Mouse (Mus musculus): ENCODE data around the gene Ank2.

Gene Ank2

DNA sequence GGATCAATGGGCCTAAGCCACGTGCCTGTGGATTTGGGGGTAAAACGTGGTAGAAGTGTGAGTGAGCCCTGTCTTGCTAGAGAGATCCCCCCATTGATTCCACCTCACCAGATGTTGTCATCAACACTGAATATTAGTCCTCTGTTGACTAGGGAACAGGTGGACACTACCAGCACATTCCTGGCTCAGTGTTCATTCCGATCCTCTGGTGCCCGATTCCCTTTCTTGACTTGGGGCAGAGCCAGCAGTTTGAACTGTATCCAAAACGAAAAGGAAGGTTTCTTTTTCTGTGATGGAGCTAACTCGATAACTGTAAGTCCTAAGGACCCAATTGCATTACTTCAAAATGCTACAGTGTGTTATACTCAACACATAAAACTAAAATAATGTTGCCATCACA, 382.9 kb downstream of the Ank2 start:
- DNase-seq (ENCODE audit: low spot score) = no peak

DNA sequence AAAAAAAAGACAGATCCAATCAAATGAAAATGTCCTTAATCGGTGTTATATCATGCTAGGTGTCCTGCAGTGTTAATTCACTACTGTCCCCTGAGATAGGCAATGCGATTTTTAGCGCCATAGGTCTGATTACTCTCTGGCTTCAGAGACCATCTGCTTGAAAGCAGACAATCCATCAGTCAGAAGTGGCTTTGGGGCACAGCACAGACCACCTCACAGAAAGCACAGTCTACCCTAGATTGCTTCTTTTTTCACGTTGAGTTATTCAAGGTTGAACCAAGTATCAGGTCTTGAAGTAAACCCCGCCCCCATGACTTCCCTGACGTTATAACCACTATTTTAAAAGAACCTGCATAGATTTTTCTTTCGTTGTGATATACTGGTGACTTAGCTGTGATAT, 385.9 kb downstream of the Ank2 start:
- DNase-seq (ENCODE audit: low spot score) = no peak

- no peak for DNase-seq (ENCODE audit: low spot score)
Measured at GRCm38 (mm10) chr3:127109413-127109812, 389.7 kb downstream of the Ank2 start.

- no peak for DNase-seq (ENCODE audit: low spot score)
Measured at GRCm38 (mm10) chr3:127108481-127108880, 390.7 kb downstream of the Ank2 start.

DNA sequence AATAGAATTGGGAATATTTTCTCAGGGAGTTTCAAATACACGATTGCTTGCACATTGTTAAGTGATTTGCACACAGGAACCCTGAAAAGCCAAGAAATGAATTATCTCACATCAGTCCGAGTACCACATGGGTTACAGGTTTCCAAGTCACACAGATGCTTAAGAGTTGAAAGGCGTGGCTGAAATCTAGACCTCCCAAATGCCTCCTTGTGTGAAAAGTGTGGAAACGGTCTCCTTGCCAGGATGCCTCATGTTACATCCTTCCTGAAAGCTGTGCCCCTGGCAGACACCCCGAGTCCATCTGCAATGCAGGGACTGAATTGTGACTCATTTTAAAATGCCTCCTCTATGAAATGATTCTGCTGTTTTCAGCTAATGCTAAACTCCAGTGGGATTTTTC, 391.9 kb downstream of the Ank2 start:
- DNase-seq (ENCODE audit: low spot score) = no peak

GRCm38 (mm10) chr3:127101326-127101725, 397.8 kb downstream of the Ank2 start:
- no peak for DNase-seq (ENCODE audit: low spot score)

DNA sequence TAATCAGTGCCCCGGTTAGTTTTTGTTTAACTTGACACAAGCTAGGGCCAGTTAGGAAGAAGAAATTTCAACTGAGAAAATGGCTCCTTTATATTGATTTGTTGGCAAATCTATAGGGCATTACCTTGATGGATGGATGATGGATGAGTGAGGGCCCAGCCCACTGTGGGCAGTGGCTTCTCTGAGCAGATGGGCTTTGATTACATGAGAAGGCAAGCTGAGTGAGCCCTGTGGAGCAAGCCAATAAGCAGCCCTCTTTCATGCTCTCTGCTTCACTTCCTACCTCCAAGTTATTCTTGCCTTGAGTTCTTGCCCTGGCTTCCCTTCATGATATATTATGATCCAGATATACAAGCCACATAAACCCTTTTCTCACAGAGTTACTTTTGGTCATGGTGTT, 401.4 kb downstream of the Ank2 start:
- no peak for DNase-seq (ENCODE audit: low spot score)

DNA sequence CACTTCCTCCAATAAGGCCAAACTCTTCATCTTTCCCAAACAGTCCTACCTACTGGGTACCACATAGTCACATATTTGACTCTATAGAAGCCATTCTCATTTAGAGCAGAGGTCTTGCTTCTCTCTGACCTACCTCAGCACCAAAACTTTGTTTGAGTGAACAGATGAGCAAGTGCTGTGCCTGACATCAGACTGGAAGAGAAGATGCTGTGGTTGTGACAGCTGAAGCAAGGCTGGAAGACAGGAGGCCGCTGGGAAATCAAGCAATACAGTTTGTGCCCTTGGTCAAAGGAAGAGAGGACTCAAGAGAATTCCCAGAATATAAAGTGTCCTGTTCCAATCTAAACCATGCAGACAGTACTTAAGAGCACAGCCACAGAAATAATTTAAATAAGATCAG, 402.0 kb downstream of the Ank2 start:
- no peak for DNase-seq (ENCODE audit: low spot score)

- DNase-seq (ENCODE audit: low spot score) = no peak
Measured at GRCm38 (mm10) chr3:127093631-127094030, 405.5 kb downstream of the Ank2 start.

- no peak for DNase-seq (ENCODE audit: low spot score)
Measured at GRCm38 (mm10) chr3:127087574-127087973, 411.6 kb downstream of the Ank2 start.

- DNase-seq (ENCODE audit: low spot score) = no peak
Measured at GRCm38 (mm10) chr3:127086834-127087506, 412.2 kb downstream of the Ank2 start.

- DNase-seq (ENCODE audit: low spot score) = no peak
Measured at GRCm38 (mm10) chr3:127077369-127077768, 421.8 kb downstream of the Ank2 start.

- DNase-seq (ENCODE audit: low spot score) = no peak
Measured at GRCm38 (mm10) chr3:127075531-127076280, 423.4 kb downstream of the Ank2 start.

DNA sequence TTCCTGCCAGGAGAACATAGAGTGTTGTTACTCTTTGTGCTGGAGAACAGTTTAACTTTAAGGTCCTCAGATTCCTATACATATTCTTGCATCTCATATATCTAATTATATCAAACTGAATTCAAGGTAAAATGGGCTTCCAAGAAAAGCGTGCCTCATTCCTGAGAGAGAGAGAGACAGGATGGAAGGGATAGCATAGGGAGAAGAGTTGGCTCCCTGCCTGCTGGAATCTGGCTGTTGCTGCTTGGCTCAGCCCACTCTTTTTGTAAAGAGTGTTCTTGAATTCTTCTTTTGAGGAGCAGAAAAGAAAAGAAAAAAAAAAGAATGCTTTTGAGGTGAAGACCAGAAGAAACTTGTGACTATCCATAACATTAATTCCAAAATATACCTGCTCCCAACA, 427.7 kb downstream of the Ank2 start:
- DNase-seq (ENCODE audit: low spot score) = no peak

DNA sequence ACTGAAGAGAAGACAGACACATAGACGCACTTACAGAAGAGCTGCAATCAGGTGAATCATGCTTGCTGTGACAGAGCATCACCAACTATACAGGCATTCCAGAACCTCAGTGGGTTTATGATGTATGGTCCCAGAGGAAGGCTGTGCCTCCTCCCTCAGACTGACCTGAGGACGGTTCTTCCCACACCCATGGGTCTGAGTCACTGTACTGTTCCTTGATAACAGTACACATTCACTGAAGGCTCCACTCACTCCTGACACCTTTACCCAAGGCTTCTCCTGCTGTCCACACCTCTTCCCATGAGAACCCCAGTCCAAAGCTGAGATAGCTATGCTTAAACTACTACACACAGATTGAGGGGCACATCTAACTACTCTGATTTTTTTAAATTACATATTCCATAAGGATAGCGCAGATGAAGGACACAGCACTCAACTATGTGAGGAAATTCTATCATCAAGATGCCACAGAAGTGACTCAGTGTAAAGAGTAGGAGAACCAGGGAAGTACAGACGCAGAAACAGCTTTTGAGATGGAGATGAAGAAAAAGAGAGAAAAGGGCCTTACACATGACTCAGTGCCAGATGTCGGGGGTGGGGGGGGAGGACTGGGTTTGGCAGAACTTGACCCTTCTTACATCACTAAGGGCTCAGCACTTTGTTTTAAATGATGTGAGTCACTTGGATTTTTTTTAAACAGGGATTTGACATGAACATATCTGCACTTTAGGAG, 435.3 kb downstream of the Ank2 start:
- DNase-seq (ENCODE audit: low spot score) = no peak

DNA sequence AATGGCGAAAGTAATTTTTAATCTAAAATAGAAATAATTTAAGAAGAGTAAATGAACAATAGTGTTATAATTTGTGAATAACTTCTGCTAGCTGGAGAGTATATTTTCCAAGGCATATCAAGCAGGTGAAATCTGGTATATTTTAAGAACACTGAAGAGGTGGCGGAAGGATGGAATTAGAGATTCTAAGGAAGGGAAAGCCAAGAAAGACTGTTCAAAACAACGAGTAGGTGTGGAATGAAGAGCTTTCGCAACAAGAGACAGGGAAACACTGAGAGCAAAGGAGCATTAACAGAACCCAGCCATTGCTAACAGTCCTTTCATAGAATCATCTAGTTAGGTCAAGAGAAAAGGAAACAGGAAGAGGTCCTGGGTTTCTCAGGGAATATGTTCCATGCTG, 439.5 kb downstream of the Ank2 start:
- no peak for DNase-seq (ENCODE audit: low spot score)

DNA sequence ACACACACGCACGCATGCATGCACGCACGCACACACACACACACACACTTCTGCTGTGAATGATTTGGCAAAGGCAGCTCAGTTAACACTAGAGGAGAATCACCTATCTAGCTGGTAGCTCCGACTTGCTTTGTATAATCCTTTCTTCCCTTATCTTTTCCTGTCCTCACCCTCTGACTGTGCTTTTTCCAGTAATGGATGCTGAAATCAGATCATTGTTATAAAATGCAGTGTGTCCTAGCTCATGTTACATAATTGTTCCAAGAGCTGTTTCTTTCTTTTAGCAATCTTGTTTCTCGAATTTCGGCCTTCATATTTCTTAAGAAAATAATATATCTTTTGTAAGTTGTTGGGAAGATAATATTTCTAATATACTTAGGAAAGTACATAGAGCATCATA, 457.9 kb downstream of the Ank2 start:
- DNase-seq (ENCODE audit: low spot score) = no peak

DNA sequence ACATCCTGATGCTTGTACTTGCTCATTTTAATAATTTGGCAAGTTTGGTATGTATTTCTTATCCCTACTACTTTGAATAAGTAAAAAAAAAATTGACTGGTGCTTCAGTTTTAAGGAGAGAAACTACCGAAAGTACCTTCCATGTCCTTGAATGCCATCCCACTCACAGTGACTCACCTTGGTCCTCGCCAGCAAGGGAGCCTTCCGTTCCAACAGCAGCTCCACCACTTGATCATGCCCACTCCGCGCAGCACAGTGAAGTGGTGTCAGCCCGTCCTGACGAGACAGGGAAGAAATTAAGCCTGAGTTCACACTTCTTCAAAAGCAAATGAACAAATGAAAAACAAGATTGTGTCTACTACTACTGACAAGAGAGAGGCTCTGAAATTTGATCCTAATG, 460.6 kb downstream of the Ank2 start:
- no peak for DNase-seq (ENCODE audit: low spot score)

GRCm38 (mm10) chr3:127036118-127036517, 463.0 kb downstream of the Ank2 start:
- no peak for DNase-seq (ENCODE audit: low spot score)

DNA sequence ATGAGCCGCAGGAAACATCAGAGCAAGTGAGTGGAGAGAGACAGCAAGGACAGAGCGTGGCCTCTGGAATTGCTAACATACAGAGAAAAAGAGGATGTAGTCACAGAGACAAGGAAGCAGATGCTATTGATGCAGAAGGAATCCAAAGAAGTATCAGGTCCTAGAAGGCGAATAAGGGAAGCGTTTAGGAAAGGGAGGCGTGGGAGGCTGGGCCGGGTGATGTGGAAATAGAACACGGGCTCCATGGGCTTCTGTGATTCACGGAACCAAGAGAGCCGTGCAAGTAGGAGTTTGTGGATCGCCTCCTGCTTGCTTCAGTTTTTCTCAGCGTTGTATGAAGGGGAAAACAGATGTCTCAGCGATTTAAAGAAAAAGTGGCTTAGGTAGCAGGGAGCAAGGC, 463.6 kb downstream of the Ank2 start:
- DNase-seq (ENCODE audit: low spot score) = no peak

GRCm38 (mm10) chr3:127034983-127035382, 464.2 kb downstream of the Ank2 start:
- DNase-seq (ENCODE audit: low spot score) = no peak

DNA sequence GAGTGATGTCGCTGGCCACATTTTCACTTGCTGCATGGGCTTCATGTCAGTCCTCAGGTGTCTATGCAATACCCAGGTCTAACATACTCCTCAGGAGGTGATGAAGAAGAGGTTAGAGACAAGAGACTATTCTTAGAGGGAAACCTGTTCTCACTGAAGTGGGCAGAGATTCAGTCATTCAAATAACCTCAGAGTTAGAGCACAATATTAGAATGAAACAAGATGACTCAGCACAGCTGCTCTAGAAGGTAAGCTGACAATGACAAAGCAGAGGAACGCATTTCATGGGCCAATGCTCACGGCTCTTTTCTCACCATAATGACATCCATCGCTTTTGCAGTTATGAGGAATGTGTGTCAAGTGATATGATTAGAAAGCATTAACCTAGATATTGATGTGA, 475.2 kb downstream of the Ank2 start:
- no peak for DNase-seq (ENCODE audit: low spot score)

GRCm38 (mm10) chr3:127020167-127020566, 479.0 kb downstream of the Ank2 start:
- no peak for DNase-seq (ENCODE audit: low spot score)
